Mouse (Mus musculus) urinary bladder, adult 2 months (tissue): ENCODE results near the gene Rpl38. TPM values are rescaled to one million over a fixed set of nuclear protein-coding genes. Genes with fewer than 3 reads are reported as not detected.
"Not testable (repeated sequence)": the region's sequence is repeated elsewhere in the genome, so short reads cannot be mapped to it uniquely, and the experiment has no call there.

Source experiments
- DNase-seq: peaks from one replicate; pipeline ENCODE4 v3.0.0; 2022; ENCODE audit warnings: low spot score
- polyA plus RNA-seq: library from polyadenylated mRNA; depleted of rRNA; stranded (reverse); fragments of >200 nt; gene quantifications from 2 replicates; pipeline ENCODE4 v1.2.3, GENCODE M21; 2012

The Rpl38 gene
- polyA plus RNA-seq, 1 experiment = 2,749 TPM

DNA sequence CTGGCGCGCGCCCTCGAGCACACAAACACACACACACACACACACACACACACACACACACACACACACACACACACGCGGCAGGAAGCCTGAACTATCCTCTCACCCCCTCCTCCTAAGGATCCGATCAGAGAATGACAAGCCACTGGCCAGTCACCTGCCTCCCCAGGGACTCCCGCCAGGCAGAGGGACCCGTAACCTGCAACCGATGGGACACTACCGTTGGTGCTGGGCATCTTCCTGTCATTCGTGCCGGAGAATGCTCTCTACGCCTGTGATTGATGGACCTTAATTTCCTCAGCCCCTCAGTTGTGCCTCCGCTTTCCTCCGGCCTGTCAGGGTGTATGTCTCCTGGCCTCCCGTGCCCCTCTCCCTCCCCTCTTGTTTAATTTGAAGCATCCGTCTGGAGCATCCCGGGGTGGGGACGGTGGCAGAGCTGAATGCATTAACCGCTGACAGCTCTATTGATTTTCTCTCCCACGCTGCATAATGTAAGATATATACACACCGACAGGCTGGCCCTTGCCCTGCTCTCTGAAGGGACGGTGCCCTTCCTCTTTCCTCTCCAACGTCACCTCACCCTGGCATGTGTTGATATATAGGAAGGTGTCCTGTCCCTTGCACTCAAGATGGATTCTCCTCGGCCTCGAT, 11.2 kb upstream of the Rpl38 start:
- DNase-seq = no peak

GRCm38 (mm10) chr11:114657737-114658136, 10.6 kb upstream of the Rpl38 start:
- DNase-seq = no peak

GRCm38 (mm10) chr11:114662161-114662560, 6.2 kb upstream of the Rpl38 start:
- no peak for DNase-seq

DNA sequence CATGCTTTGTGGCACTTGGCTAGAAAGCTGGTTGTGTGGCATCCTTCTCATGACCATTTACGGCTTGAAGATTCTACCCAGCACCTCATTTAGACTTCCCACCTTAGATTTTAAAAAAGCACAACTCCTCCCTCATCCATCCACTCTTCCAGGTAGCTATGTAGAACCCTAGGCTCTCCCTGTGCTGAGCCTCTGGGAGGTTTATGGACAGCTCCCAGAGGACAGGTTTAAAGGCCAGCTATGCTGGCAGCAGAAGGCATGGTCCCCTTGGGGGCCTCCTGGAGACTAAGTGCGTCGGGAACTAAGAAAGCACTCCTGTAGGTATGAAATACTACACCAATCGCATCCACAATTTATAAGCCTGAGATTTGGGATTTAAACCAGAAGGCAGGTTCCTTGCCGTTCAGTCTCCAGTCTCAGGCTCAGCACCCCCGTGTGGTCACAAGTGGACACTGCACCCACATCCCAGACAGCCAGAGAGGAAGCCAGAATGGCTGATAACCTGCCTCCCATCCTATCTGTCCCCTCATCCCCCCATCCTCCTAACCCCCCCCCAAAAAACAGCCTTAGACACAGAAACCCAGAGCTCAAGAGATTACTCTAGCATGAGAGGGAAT, 5.5 kb upstream of the Rpl38 start:
- no peak for DNase-seq

DNA sequence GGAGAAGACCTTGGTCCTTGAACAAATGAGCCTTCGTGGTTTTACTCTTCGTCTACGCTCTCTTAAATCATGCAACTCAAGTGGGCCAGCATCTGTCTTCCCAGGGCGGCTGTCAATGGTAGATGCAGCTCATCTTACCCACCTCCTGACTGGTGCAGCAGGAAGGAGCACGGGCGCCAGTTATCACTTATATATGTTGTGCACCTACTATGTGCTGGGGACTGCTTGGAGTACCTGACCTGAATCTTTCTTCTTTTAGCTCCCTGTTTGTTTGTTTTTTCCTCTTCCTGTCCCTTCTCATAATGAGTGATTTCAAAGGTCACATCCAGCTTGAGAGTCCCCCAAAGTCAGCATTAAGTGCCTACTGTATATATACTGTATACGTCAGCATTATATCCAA, 4.2 kb upstream of the Rpl38 start:
- DNase-seq = no peak

DNA sequence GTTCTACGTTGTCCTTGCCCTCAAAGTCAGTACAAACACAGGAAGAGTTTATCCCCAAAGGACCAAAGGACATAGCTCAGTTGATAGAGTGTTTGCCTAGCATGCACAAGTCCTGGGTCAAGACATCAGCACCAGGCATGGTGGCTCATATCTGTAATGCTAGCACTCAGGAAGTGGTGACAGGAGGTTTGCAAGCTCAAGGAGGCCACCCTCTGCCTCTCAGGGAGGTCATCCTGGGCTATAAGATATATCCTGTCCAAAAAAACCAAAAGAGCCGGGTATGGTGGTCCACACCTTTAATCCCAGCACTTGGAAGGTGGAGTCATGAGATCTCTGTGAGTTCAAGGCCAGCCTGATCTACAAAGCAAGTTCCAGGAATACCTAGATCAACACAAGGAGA, 2.9 kb upstream of the Rpl38 start:
- no peak for DNase-seq

DNA sequence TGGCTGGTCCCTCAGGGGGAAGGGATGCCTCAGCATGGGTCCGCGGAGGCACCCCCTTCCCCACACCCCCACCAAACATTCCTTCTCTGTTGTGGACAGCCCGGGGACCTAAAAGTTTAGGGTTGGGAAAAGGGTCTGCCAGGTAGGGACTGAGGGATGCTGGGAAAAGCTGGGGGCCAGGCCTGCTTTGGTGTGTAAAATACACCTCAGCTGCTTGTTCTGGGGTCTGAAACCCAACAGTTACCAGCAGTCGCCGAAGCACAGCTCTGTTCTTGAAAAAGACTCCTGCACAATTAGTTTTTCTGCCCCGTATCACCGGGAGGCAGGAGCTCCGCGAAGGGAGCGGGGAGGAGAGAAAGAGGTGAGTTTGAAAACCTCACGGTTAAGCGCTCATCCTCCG, 1.5 kb upstream of the Rpl38 start:
- DNase-seq = no peak

DNA sequence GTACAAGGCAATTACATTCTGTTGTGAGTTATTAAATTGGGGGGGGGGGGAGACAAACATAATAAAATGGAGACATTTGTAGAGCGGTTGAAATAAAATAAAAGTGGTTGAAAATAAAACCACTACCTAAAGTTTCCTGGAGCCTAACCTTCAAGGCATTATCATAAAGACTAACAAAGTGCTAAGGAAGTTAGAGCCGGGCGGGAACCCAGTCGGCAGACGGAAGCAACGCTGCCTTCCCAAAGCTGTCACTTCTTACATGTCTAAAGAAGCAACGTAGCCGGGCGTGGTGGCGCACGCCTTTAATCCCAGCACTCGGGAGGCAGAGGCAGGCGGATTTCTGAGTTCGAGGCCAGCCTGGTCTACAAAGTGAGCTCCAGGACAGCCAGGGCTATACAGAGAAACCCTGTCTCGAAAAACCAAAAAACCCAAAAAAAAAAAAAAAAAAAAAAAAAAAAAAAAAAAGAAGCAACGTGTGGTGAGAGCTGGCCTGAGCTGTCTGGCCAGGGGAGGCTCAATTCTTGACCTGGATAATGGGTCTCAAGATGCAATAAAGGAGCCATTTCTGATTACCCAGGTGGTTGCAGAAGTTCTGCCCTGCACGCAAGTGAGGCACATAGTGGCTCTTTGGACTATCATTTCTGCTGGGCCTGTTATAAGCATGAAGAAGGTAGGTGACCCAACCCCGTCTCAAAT, 940 bp upstream of the Rpl38 start:
- DNase-seq = no peak

DNA sequence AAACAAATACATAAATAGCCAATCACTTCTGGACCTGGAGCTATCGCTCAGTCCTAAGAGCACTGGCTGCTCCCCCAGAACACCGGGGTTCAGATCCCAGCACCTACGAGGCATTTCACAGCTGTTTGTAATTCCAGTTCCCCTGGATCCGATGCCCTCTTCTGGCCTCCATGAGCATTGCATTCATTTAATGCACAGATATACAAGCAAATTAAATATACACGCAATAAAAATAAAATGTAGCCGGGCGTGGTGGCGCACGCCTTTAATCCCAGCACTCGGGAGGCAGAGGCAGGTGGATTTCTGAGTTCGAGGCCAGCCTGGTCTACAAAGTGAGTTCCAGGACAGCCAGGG, 415 bp upstream of the Rpl38 start:
- DNase-seq = not testable (repeated sequence)

DNA sequence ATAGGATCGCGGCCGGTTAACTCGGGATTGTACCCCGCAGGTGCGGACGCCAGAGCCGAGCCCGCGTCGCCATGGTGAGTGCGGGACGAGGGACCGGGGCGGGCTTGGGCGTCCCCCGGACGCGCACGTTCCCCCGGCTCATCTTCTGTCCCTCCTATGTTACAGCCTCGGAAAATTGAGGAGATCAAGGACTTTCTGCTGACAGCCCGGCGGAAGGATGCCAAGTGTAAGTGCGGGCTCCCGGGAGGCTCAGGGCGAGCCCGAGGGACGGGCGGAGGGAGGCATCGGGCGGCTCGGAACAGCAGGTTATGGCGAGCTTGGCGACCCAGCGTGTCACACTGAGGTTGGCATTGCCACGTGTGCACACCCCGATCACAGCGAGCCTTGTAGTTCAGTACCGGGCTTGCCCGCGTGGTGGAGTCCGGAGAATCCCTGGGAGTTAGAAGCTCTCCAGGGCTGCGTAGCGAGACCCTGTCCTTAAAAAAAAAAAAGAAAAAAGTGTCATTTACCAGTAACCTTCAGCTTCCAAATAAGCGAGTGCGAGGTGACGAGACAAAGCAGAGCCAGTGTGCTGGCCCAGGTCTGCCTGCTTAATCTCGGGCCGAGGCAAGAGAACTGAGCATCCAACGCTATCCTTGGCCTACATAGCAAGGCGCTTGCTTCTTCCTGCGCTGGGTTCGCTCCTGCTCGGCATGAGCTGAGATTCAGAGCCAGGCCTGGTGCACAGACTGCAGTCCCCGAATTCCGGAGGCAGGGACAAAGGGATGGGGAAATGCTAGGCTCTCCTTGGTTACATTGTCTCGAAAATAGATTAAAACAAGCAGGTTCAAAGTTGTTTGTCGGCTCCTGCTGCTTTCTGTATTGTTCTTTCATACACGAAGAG, 658 bp downstream of the Rpl38 start:
- peak; percentile 71 for DNase-seq

GRCm38 (mm10) chr11:114669651-114670168, 1.4 kb downstream of the Rpl38 start:
- DNase-seq = no peak

- no peak for DNase-seq
These were observed 2.8 kb downstream of the Rpl38 start for GRCm38 (mm10) chr11:114671147-114671546.

- DNase-seq = no peak
These were observed 4.7 kb downstream of the Rpl38 start for GRCm38 (mm10) chr11:114672794-114673718.

DNA sequence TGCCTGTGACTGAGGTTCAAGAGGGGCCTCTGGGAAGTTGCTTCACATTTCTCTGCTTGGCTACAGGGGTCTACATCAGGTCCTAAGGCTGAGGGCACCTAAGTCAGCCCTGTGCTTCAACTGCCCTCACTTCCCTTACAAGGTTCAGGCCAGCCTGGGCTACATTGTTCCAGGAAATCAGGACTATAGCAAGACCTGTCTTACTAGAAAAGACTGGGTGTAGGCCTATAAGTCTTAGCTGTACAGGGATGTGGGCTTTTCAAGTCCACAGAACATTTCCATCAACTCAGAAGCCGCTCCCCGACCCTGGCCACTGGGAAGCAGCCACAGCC, 5.4 kb downstream of the Rpl38 start:
- no peak for DNase-seq

- DNase-seq = no peak
These were observed 5.9 kb downstream of the Rpl38 start for GRCm38 (mm10) chr11:114674180-114674579.

- DNase-seq = not testable (repeated sequence)
These were observed 6.5 kb downstream of the Rpl38 start for GRCm38 (mm10) chr11:114674796-114675195.

- DNase-seq = peak; percentile 59
These were observed 7.1 kb downstream of the Rpl38 start, which contains the start of gene Ttyh2 for GRCm38 (mm10) chr11:114675341-114675825. Gene Ttyh2, plus strand, starts transcription at chr11:114675431.

- DNase-seq = no peak
These were observed 7.6 kb downstream of the Rpl38 start for GRCm38 (mm10) chr11:114675826-114676401.

GRCm38 (mm10) chr11:114676431-114676830, 8.1 kb downstream of the Rpl38 start:
- no peak for DNase-seq

DNA sequence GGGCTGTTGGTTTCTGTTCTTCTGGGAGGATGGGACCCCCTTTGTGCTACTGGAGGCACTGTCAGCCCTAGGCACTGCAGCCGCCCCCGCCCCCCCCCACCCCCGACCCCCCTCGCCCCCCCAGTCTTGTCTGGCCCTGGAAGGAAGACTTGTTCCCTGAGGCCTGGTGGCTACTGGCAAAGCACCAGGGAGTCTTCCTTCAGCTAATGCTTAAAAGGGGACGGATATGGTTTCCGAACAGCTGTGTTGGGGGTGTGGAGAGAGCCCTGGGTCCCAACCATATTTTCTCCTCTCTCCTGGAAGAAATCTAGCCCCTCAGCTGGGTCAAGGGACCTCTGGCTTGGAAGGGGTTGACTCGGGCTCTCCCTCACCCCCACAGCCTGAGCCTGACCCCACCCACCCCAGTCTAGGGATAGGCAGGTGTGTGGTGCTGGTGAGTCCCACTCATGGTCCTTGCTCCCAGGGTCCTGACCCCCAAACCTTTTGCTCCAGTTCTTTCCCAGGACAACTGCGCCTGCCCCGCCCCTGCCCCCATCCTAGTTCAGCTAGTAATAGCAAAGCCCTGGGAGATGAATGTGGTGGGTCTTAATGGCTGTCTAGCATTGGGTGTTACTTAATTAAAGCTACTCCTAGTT, 8.7 kb downstream of the Rpl38 start:
- no peak for DNase-seq
